Mouse (Mus musculus) stomach, embryonic 15.5 days (tissue): ENCODE measurements around the gene Ngef. TPM values are rescaled to one million over a fixed set of nuclear protein-coding genes. Genes with fewer than 3 reads are reported as not detected.

ENCODE experiments used
- ATAC-seq: fragments of 200-750 bp; cut with Nextera tagmentation; 2 replicates; pipeline ENCODE4 v1.8.0; 2017; ENCODE audit warnings: low read depth, moderate number of reproducible peaks, moderate TSS enrichment; ENCODE audit not compliant: insufficient read depth, low FRiP score
- H3K27ac ChIP-seq: fragments of 300-500 bp; sonication (generic); 2 replicates; pipeline ENCODE4 v1.5.1; 2015; ENCODE audit warnings: mild to moderate bottlenecking, inconsistent platforms
- H3K27me3 ChIP-seq: fragments of 300-500 bp; sonication (generic); replicated peaks from 2 replicates; pipeline ENCODE4 v1.6.1; 2015; ENCODE audit warnings: inconsistent platforms
- H3K36me3 ChIP-seq: fragments of 300-500 bp; sonication (generic); 2 replicates; pipeline ENCODE4 v1.6.1; 2015; ENCODE audit warnings: inconsistent platforms
- H3K4me1 ChIP-seq: fragments of 300-500 bp; sonication (generic); 2 replicates; pipeline ENCODE4 v1.6.1; 2015; ENCODE audit warnings: inconsistent platforms
- H3K4me2 ChIP-seq: fragments of 300-500 bp; sonication (generic); 2 replicates; pipeline ENCODE4 v1.6.1; 2015; ENCODE audit warnings: mild to moderate bottlenecking, inconsistent platforms
- H3K4me3 ChIP-seq: fragments of 300-500 bp; sonication (generic); replicated peaks from 2 replicates; pipeline ENCODE4 v1.5.1; 2015; ENCODE audit warnings: inconsistent platforms
- H3K9ac ChIP-seq: fragments of 300-500 bp; sonication (generic); 2 replicates; pipeline ENCODE4 v1.6.1; 2015; ENCODE audit warnings: inconsistent platforms
- H3K9me3 ChIP-seq: fragments of 300-500 bp; sonication (generic); 2 replicates; pipeline ENCODE4 v1.6.1; 2016; ENCODE audit warnings: inconsistent platforms
- WGBS: fragments of 180-500 bp; shearing (Covaris S2); methylation state at CpG from one replicate; pipeline ENCODE4 v1.1.7; 2015; 5-methylcytosine and 5-hydroxymethylcytosine counted together
- polyA plus RNA-seq: library from polyadenylated mRNA; unstranded; fragments of >200 nt; fragmentation: Nextera tagmentation; extraction: Ambion mirVana; gene quantifications from 2 replicates; pipeline ENCODE4 v1.2.1, GENCODE M21; 2015

The Ngef gene
- polyA plus RNA-seq, 1 experiment from 2014 or later: 12.2 TPM

- 2% methylated on average over 56 of the region's 56 CpGs for WGBS
- Histone ChIP-seq H3K4me2 (peak within 1 kb of the TSS; percentile 99), H3K27ac (no peak within 1 kb of the TSS), H3K9ac (peak within 1 kb of the TSS; percentile 58), H3K27me3 (peaks cover 11% of the 10 kb centered on the region), H3K9me3 (no peaks in the 10 kb centered on the region), H3K36me3 (no peaks in the 10 kb centered on the region), H3K4me1 (peaks cover 17% of the 10 kb centered on the region), H3K4me3 (peak within 1 kb of the TSS; percentile 69)
- ATAC-seq: peak; percentile 50; the same call in 1 of the 2 replicates
Measured at GRCm38 (mm10) chr1:87509561-87510165, 64.0 kb downstream of the Ngef start, which contains the start of gene Neu2. TSS of gene Neu2 (plus strand) at chr1:87509889.

- Histone ChIP-seq H3K27ac (no peak overlapping the region), H3K4me3 (peak overlapping the region; percentile 69), H3K36me3 (no peaks in the 10 kb centered on the region), H3K27me3 (peaks cover 11% of the 10 kb centered on the region), H3K4me1 (peaks cover 17% of the 10 kb centered on the region), H3K9ac (no peak overlapping the region), H3K9me3 (no peaks in the 10 kb centered on the region), H3K4me2 (peak overlapping the region; percentile 99)
- no peak for ATAC-seq
- 18% methylated on average over 26 of the region's 26 CpGs for WGBS
Measured at GRCm38 (mm10) chr1:87508591-87509560, 64.8 kb downstream of the Ngef start.

- no peak overlapping the region for H3K27ac ChIP-seq
- H3K9me3 ChIP-seq: no peaks in the 10 kb centered on the region
- H3K9ac ChIP-seq: no peak overlapping the region
- H3K36me3 ChIP-seq: no peaks in the 10 kb centered on the region
- no peak overlapping the region for H3K4me2 ChIP-seq
- 62% methylated on average over 6 of the region's 6 CpGs for WGBS
- H3K4me3 ChIP-seq: no peak overlapping the region
- no peak for ATAC-seq
- peaks cover 17% of the 10 kb centered on the region for H3K4me1 ChIP-seq
- H3K27me3 ChIP-seq: peaks cover 11% of the 10 kb centered on the region
Measured at GRCm38 (mm10) chr1:87507857-87508256, 65.8 kb downstream of the Ngef start.

GRCm38 (mm10) chr1:87505524-87505923 lies 68.1 kb downstream of the Ngef start:
- Histone ChIP-seq H3K36me3 (no peaks in the 10 kb centered on the region), H3K27ac (no peak overlapping the region), H3K4me2 (no peak overlapping the region), H3K9me3 (no peaks in the 10 kb centered on the region), H3K4me3 (no peak overlapping the region), H3K4me1 (peaks cover 16% of the 10 kb centered on the region), H3K27me3 (peaks cover 11% of the 10 kb centered on the region), H3K9ac (no peak overlapping the region)
- no peak for ATAC-seq
- 90% methylated on average over 4 of the region's 4 CpGs for WGBS

- H3K4me3 ChIP-seq: no peak overlapping the region
- no peak overlapping the region for H3K4me2 ChIP-seq
- WGBS: 59% methylated on average over 4 of the region's 4 CpGs
- H3K4me1 ChIP-seq: no peaks in the 10 kb centered on the region
- H3K27me3 ChIP-seq: no peaks in the 10 kb centered on the region
- H3K9ac ChIP-seq: no peak overlapping the region
- ATAC-seq: no peak
- no peaks in the 10 kb centered on the region for H3K9me3 ChIP-seq
- no peaks in the 10 kb centered on the region for H3K36me3 ChIP-seq
- no peak overlapping the region for H3K27ac ChIP-seq
Measured at GRCm38 (mm10) chr1:87493542-87493941, 80.1 kb downstream of the Ngef start.

- Histone ChIP-seq H3K9me3 (no peaks in the 10 kb centered on the region), H3K4me2 (no peak overlapping the region), H3K36me3 (no peaks in the 10 kb centered on the region), H3K27ac (no peak overlapping the region), H3K4me1 (no peaks in the 10 kb centered on the region), H3K4me3 (no peak overlapping the region), H3K27me3 (no peaks in the 10 kb centered on the region), H3K9ac (no peak overlapping the region)
- ATAC-seq: no peak
- WGBS: 72% methylated on average over 3 of the region's 3 CpGs
Measured at GRCm38 (mm10) chr1:87492285-87492684, 81.4 kb downstream of the Ngef start.

- Histone ChIP-seq H3K36me3 (no peaks in the 10 kb centered on the region), H3K27me3 (no peaks in the 10 kb centered on the region), H3K4me2 (no peak overlapping the region), H3K27ac (no peak overlapping the region), H3K9me3 (no peaks in the 10 kb centered on the region), H3K4me1 (no peaks in the 10 kb centered on the region), H3K4me3 (no peak overlapping the region), H3K9ac (no peak overlapping the region)
- 44% methylated on average over 6 of the region's 6 CpGs for WGBS
- ATAC-seq: no peak
Measured at GRCm38 (mm10) chr1:87486386-87486785, 87.3 kb downstream of the Ngef start.

GRCm38 (mm10) chr1:87482546-87482945 lies 91.1 kb downstream of the Ngef start:
- H3K27ac ChIP-seq: no peak overlapping the region
- no peaks in the 10 kb centered on the region for H3K36me3 ChIP-seq
- H3K9ac ChIP-seq: no peak overlapping the region
- H3K4me1 ChIP-seq: no peaks in the 10 kb centered on the region
- H3K4me2 ChIP-seq: no peak overlapping the region
- H3K27me3 ChIP-seq: no peaks in the 10 kb centered on the region
- H3K4me3 ChIP-seq: no peak overlapping the region
- 79% methylated on average over 4 of the region's 4 CpGs for WGBS
- ATAC-seq: no peak
- no peaks in the 10 kb centered on the region for H3K9me3 ChIP-seq

- 4% methylated on average over 41 of the region's 42 CpGs for WGBS
- H3K9ac ChIP-seq: no peak overlapping the region
- ATAC-seq: peak; percentile 54; the same call in 1 of the 2 replicates
Measured at GRCm38 (mm10) chr1:87475076-87475895, 98.4 kb downstream of the Ngef start.

GRCm38 (mm10) chr1:87472576-87472975 lies 101.1 kb downstream of the Ngef start:
- ATAC-seq: no peak
- peaks cover 29% of the 10 kb centered on the region for H3K27me3 ChIP-seq
- no peaks in the 10 kb centered on the region for H3K36me3 ChIP-seq
- H3K9me3 ChIP-seq: no peaks in the 10 kb centered on the region
- H3K27ac ChIP-seq: no peak overlapping the region
- no peak overlapping the region for H3K4me3 ChIP-seq
- no peak overlapping the region for H3K9ac ChIP-seq
- H3K4me2 ChIP-seq: no peak overlapping the region
- no peaks in the 10 kb centered on the region for H3K4me1 ChIP-seq
- WGBS: 79% methylated on average over 7 of the region's 7 CpGs

More at GRCm38 (mm10) chr1:87475076-87475895, 98.4 kb downstream of the Ngef start:
- H3K36me3 ChIP-seq: no peaks in the 10 kb centered on the region
- peaks cover 29% of the 10 kb centered on the region for H3K27me3 ChIP-seq
- no peaks in the 10 kb centered on the region for H3K4me1 ChIP-seq
- no peak overlapping the region for H3K27ac ChIP-seq
- peak overlapping the region; percentile 51 for H3K4me2 ChIP-seq
- H3K9me3 ChIP-seq: no peaks in the 10 kb centered on the region
- peak overlapping the region; percentile 26 for H3K4me3 ChIP-seq

GRCm38 (mm10) chr1:87471914-87472313 lies 101.8 kb downstream of the Ngef start:
- WGBS: 79% methylated on average over 7 of the region's 7 CpGs
- no peak for ATAC-seq
- H3K27ac ChIP-seq: no peak overlapping the region
- no peak overlapping the region for H3K4me3 ChIP-seq
- H3K27me3 ChIP-seq: peaks cover 27% of the 10 kb centered on the region
- no peaks in the 10 kb centered on the region for H3K9me3 ChIP-seq
- no peak overlapping the region for H3K9ac ChIP-seq
- H3K4me2 ChIP-seq: no peak overlapping the region
- no peaks in the 10 kb centered on the region for H3K4me1 ChIP-seq
- H3K36me3 ChIP-seq: no peaks in the 10 kb centered on the region
